Mouse (Mus musculus): ENCODE data around the gene Ticrr.

DNA sequence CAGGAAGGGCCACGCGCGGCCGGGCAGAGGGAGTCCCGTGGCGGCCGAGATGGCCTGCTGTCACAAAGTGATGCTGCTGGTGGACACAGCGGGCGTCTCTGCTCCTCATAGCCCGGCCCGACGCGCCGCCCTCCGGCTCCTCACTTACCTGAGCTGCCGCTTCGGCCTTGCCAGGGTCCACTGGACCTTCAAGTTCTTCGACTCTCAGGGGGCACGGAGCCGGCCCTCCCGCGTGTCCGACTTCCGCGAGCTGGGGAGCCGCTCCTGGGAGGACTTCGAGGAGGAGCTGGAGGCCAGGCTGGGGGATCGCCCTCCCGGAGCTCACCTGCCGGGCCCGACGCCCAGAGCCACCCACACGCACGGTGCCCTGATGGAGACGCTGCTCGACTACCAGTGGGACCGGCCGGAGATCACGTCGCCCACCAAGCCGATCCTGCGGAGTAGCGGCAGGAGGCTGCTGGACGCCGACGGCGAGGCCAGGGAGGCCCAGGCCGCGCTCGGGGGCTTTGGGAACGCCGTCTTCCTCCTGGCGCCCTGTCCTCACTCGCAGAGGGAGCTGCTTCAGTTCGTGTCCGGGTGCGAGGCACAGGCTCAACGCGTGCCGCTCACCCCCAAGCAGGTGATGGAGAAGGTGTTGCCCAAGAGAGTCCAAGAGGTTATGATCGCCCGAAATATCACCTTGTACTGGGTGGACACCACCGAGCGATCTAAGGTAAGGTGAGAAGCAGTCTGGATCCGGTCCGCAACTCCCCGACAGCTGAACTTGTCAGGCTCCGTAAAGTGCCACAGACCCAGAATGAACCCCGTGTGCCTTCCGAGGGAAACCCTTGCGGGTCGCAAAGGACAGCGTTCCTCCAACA lies 525 bp downstream of the Ticrr start:
- no peak for TF ChIP-seq CTCF (IDR thresholded peaks at IDR 0.05; ENCODE audit: extremely low read depth, insufficient read length, insufficient replicate concordance, low read depth, low read length)
- TF ChIP-seq POLR2A (IDR thresholded peaks at IDR 0.05; ENCODE audit: low read depth, low read length) = no peak
